Mouse (Mus musculus) lung, adult 2 months (tissue): ENCODE data around the gene Dab2ip.

ENCODE experiments used
- CTCF ChIP-seq: fragments of 200-500 bp; IDR thresholded peaks from 2 replicates; pipeline ENCODE4 v1.5.1; 2011; ENCODE audit warnings: mild to moderate bottlenecking, low read length, control low read depth; ENCODE audit not compliant: insufficient read depth
- POLR2A ChIP-seq: fragments of 200-500 bp; IDR thresholded peaks from 2 replicates; pipeline ENCODE4 v1.6.1; 2011; ENCODE audit warnings: low read depth, mild to moderate bottlenecking, control low read depth, low read length, borderline replicate concordance; ENCODE audit errors: extremely low read depth

DNA sequence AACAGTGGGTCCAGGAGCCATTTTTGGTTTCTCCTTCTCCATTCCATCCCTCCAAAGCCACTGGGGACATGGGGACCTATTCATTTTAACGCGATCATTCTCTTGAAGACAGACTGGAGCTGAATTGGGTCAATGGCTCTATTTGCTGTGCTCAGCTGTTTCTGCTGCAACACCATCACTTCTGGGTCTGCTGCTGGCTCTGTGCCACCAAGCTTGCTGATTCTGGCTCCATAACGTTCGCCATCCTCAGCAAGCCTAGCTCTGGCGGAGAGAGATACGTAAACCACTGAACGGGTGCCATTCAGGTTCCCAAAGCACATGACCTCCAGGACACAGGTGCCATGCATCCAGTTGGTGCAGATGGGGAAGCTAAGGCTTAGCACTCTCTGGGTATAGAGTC lies 128.0 kb downstream of the Dab2ip start:
- TF ChIP-seq CTCF (no peak), POLR2A (no peak)
